Mouse (Mus musculus): Measurements from ENCODE around the gene Gm3239.
"Not testable (repeated sequence)": the region's sequence is repeated elsewhere in the genome, so short reads cannot be mapped to it uniquely, and the experiment has no call there.

Gene Gm3239

GRCm38 (mm10) chr14:4663892-4664291 lies at the start of gene Gm3239:
Gm3239 (plus strand) TSS chr14:4664192.
- not testable (repeated sequence) for DNase-seq (ENCODE audit: low read depth, low spot score)

GRCm38 (mm10) chr14:4632052-4632451 lies 31.9 kb upstream of the Gm3239 start, which contains the start of gene Gm8159:
Gm8159 (plus strand) TSS chr14:4632352.
- DNase-seq (ENCODE audit: low read depth, low spot score), result not testable (repeated sequence)

- DNase-seq (ENCODE audit: low read depth, low spot score), result not testable (repeated sequence)
Measured at GRCm38 (mm10) chr14:4649309-4649708, 14.7 kb upstream of the Gm3239 start.

GRCm38 (mm10) chr14:4650324-4650723 lies 13.7 kb upstream of the Gm3239 start:
- not testable (repeated sequence) for DNase-seq (ENCODE audit: low read depth, low spot score)

GRCm38 (mm10) chr14:4708938-4709337 lies 44.9 kb downstream of the Gm3239 start, which contains the start of gene Gm7876:
Gm7876 (plus strand) TSS chr14:4709238.
- not testable (repeated sequence) for DNase-seq (ENCODE audit: low read depth, low spot score)

Measured in embryo, embryonic 11.5 days (tissue).